Mouse (Mus musculus): ENCODE results near the gene Phf21a. TPM values are rescaled to one million over a fixed set of nuclear protein-coding genes. Genes with fewer than 3 reads are reported as not detected.

Gene Phf21a
- polyA plus RNA-seq, 1 experiment from 2014 or later: 7.3 TPM

DNA sequence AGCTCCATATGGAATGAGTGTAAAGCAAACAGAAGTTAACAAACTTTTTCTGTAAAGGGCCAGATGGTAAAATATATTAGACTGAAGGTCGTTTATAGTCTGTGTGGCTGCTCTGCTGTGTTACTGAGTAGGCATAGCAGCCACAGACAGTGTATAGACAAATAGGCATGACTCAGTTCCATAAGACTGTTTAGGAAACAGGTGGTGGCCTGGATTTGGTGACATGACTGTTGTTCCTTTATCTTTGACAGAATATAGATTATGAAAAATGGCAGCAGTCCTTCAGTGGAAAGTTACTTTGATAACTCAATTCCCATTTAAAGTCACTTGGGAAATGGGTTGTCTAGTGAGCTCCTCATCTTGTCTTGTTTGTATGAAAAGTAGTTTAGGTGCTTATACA is 132.7 kb downstream of the Phf21a start:
- DNase-seq (ENCODE audit: low spot score) (no peak), ATAC-seq (ENCODE audit: low FRiP score, low TSS enrichment) (0 out of 2 replicates have a peak, but pooled peaks have one; percentile 64)
- H3K4me2 ChIP-seq (replicated peaks; ENCODE audit: low read depth): no peak overlapping the region
- no peaks in the 10 kb centered on the region for H3K9me3 ChIP-seq (ENCODE audit: control insufficient read depth, low read length)
- TF ChIP-seq CTCF (IDR thresholded peaks at IDR 0.05; ENCODE audit: low read depth) (no peak), EP300 (optimal IDR thresholded peaks at IDR 0.05) (no peak)
- WGBS: 36% methylated on average over 1 of the region's 1 CpGs
- H3K4me1 ChIP-seq (replicated peaks; ENCODE audit: control insufficient read depth, insufficient read depth): no peaks in the 10 kb centered on the region
- no peak overlapping the region for H3K4me3 ChIP-seq (ENCODE audit: low read depth, low read length)
- H3K27ac ChIP-seq (replicated peaks): no peak overlapping the region
- H3K36me3 ChIP-seq (ENCODE audit: control insufficient read depth, insufficient read depth, low read length): peaks cover 2% of the 10 kb centered on the region; the same call in 1 of the 2 replicates
- H3K27me3 ChIP-seq (ENCODE audit: control insufficient read depth, insufficient read depth, low read length): no peaks in the 10 kb centered on the region
- H3K9ac ChIP-seq (ENCODE audit: low read length): no peak overlapping the region

DNA sequence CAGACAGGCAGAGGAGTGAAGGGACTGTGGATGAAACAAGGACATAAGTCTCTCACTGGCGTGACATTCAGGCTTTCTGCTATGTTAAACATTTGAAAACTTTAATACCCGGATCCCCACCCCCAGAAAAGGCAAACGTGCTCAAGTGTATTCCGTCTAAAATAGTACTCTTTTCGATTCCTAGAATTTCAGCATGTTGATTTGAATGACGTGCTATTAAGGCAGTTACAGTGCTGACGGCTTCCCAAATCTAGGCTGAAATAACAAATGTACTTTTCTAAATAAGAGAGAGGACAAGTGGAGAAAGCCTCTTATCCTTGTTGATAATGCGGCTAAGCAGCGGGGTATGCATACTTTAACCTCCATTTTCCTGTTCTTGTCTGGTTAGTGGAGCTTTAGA is 137.1 kb downstream of the Phf21a start:
- H3K27ac ChIP-seq (replicated peaks): no peak overlapping the region
- 81% methylated on average over 9 of the region's 9 CpGs for WGBS
- H3K9ac ChIP-seq (ENCODE audit: low read length): no peak overlapping the region
- no peaks in the 10 kb centered on the region for H3K9me3 ChIP-seq (ENCODE audit: control insufficient read depth, low read length)
- no peak overlapping the region for H3K4me3 ChIP-seq (ENCODE audit: low read depth, low read length)
- H3K4me2 ChIP-seq (replicated peaks; ENCODE audit: low read depth): no peak overlapping the region
- DNase-seq (ENCODE audit: low spot score) (no peak), ATAC-seq (ENCODE audit: low FRiP score, low TSS enrichment) (no peak)
- H3K36me3 ChIP-seq (ENCODE audit: control insufficient read depth, insufficient read depth, low read length): 0 out of 2 replicates have a peak, but pooled peaks cover 5% of the 10 kb centered on the region
- H3K27me3 ChIP-seq (ENCODE audit: control insufficient read depth, insufficient read depth, low read length): no peaks in the 10 kb centered on the region
- TF ChIP-seq CTCF (IDR thresholded peaks at IDR 0.05; ENCODE audit: low read depth) (no peak), EP300 (optimal IDR thresholded peaks at IDR 0.05) (no peak)
- H3K4me1 ChIP-seq (replicated peaks; ENCODE audit: control insufficient read depth, insufficient read depth): no peaks in the 10 kb centered on the region

DNA sequence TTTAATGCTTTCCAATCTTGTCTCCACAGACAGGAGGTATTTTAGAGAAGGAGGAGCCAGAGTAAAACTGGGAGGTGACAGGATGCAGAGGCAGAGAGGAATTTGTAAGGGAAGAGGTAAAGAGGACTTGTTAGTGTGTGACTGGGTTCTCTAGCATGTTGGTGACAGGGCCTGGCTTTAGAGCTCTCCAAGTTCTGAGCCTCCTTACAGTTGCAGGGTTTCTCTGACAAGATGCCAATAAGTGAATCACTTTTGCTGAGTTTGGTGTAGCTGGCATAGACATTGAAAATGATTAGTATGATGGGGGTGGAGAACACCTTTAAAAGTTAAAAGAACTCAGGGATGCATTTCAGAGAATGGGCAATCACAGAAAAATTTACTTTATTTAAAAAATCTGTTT is 138.8 kb downstream of the Phf21a start:
- no peak overlapping the region for H3K4me3 ChIP-seq (ENCODE audit: low read depth, low read length)
- no peaks in the 10 kb centered on the region for H3K9me3 ChIP-seq (ENCODE audit: control insufficient read depth, low read length)
- no peak overlapping the region for H3K27ac ChIP-seq (replicated peaks)
- no peak for ATAC-seq (ENCODE audit: low FRiP score, low TSS enrichment)
- no peak overlapping the region for H3K9ac ChIP-seq (ENCODE audit: low read length)
- H3K4me2 ChIP-seq (replicated peaks; ENCODE audit: low read depth): no peak overlapping the region
- H3K4me1 ChIP-seq (replicated peaks; ENCODE audit: control insufficient read depth, insufficient read depth): no peaks in the 10 kb centered on the region
- no peaks in the 10 kb centered on the region for H3K27me3 ChIP-seq (ENCODE audit: control insufficient read depth, insufficient read depth, low read length)
- no peak for DNase-seq (ENCODE audit: low spot score)
- H3K36me3 ChIP-seq (ENCODE audit: control insufficient read depth, insufficient read depth, low read length): 0 out of 2 replicates have a peak, but pooled peaks cover 5% of the 10 kb centered on the region
- no peak for TF ChIP-seq CTCF (IDR thresholded peaks at IDR 0.05; ENCODE audit: low read depth)
- TF ChIP-seq EP300 (optimal IDR thresholded peaks at IDR 0.05): no peak

DNA sequence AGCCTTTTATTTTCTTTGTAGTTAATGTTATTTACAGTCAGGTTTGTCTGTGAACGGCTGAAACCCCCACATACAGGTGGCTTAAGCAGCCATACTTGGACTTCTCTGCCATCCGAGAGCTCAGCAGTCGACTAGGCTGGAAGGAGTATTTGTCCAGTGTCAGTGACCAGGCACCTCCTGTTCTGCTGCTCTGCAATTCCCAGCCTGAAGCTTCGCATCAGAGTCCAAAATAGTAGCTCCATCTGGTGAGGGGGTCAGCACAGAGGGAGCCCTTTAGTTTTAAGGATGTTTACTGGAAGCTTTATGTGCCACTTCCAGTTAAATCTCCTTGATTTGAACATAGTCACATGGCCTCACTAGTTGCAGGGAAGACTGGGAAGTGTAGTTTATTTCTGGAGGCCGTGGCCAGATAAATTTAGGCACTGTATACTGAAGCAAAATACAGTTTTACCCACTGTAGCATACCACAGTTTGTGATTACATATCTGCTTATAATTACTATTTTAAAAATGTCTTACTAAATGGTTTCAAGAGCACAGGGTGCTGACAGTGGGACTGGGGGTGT is 141.9 kb downstream of the Phf21a start:
- no peak overlapping the region for H3K4me2 ChIP-seq (replicated peaks; ENCODE audit: low read depth)
- H3K36me3 ChIP-seq (ENCODE audit: control insufficient read depth, insufficient read depth, low read length): 0 out of 2 replicates have a peak, but pooled peaks cover 9% of the 10 kb centered on the region
- DNase-seq (ENCODE audit: low spot score): no peak
- no peaks in the 10 kb centered on the region for H3K4me1 ChIP-seq (replicated peaks; ENCODE audit: control insufficient read depth, insufficient read depth)
- H3K4me3 ChIP-seq (ENCODE audit: low read depth, low read length): no peak overlapping the region
- H3K9me3 ChIP-seq (ENCODE audit: control insufficient read depth, low read length): no peaks in the 10 kb centered on the region
- no peak overlapping the region for H3K9ac ChIP-seq (ENCODE audit: low read length)
- 92% methylated on average over 5 of the region's 5 CpGs for WGBS
- H3K27me3 ChIP-seq (ENCODE audit: control insufficient read depth, insufficient read depth, low read length): no peaks in the 10 kb centered on the region
- TF ChIP-seq CTCF (IDR thresholded peaks at IDR 0.05; ENCODE audit: low read depth): no peak
- TF ChIP-seq EP300 (optimal IDR thresholded peaks at IDR 0.05): no peak
- ATAC-seq (ENCODE audit: low FRiP score, low TSS enrichment): no peak
- no peak overlapping the region for H3K27ac ChIP-seq (replicated peaks)

DNA sequence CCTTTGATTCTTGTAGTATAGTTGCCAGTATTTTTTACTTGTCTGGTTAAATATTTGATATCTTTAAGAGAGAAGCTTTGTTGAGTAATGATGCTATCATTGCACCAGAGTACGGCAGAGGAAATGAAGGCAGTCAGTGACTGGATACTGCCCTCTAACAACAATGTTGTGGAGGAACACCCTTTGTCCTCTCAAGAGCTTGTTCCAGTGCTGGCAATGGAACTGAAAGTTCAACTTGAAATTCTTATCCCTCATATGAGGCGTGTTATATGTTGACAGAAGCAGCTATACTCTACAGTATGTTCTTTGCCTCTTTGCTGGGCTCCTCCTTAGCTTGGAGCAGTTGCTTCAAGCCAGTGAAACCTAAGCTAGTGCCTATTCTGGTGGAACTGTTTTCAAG is 147.4 kb downstream of the Phf21a start:
- TF ChIP-seq EP300 (optimal IDR thresholded peaks at IDR 0.05) (no peak), CTCF (IDR thresholded peaks at IDR 0.05; ENCODE audit: low read depth) (peak; percentile 20; the same call in 1 of the 2 replicates)
- no peak for DNase-seq (ENCODE audit: low spot score)
- Histone ChIP-seq H3K9ac (ENCODE audit: low read length) (no peak overlapping the region), H3K4me1 (replicated peaks; ENCODE audit: control insufficient read depth, insufficient read depth) (no peaks in the 10 kb centered on the region), H3K9me3 (ENCODE audit: control insufficient read depth, low read length) (no peaks in the 10 kb centered on the region), H3K4me3 (ENCODE audit: low read depth, low read length) (no peak overlapping the region), H3K27me3 (ENCODE audit: control insufficient read depth, insufficient read depth, low read length) (no peaks in the 10 kb centered on the region), H3K36me3 (ENCODE audit: control insufficient read depth, insufficient read depth, low read length) (0 out of 2 replicates have a peak, but pooled peaks cover 4% of the 10 kb centered on the region), H3K27ac (replicated peaks) (no peak overlapping the region), H3K4me2 (replicated peaks; ENCODE audit: low read depth) (no peak overlapping the region)
- 0 out of 2 replicates have a peak, but pooled peaks have one; percentile 18 for ATAC-seq (ENCODE audit: low FRiP score, low TSS enrichment)
- WGBS: 62% methylated on average over 2 of the region's 2 CpGs

DNA sequence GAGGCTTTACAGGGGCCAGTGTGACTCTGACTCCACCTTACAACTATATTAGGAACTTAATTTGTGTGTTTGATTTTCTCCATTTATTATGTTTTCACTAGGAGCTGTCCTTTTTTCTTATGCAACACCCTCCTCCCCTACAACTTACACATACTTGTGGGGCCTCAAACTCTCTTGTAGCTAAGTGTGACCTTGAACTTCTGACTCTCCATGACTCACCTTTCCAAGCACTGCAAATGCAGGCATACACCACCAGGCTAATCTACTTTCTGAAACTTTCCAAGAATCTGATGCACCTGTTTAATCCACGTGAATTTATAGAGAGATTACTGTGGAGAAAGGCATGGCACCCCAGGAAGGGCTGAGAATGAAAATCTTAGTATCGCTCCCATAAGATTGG is 147.9 kb downstream of the Phf21a start:
- no peak for ATAC-seq (ENCODE audit: low FRiP score, low TSS enrichment)
- WGBS: 91% methylated on average over 2 of the region's 2 CpGs
- Histone ChIP-seq H3K4me1 (replicated peaks; ENCODE audit: control insufficient read depth, insufficient read depth) (no peaks in the 10 kb centered on the region), H3K9ac (ENCODE audit: low read length) (no peak overlapping the region), H3K27ac (replicated peaks) (no peak overlapping the region), H3K27me3 (ENCODE audit: control insufficient read depth, insufficient read depth, low read length) (no peaks in the 10 kb centered on the region), H3K4me3 (ENCODE audit: low read depth, low read length) (no peak overlapping the region), H3K9me3 (ENCODE audit: control insufficient read depth, low read length) (no peaks in the 10 kb centered on the region), H3K4me2 (replicated peaks; ENCODE audit: low read depth) (no peak overlapping the region), H3K36me3 (ENCODE audit: control insufficient read depth, insufficient read depth, low read length) (0 out of 2 replicates have a peak, but pooled peaks cover 4% of the 10 kb centered on the region)
- no peak for DNase-seq (ENCODE audit: low spot score)
- TF ChIP-seq EP300 (optimal IDR thresholded peaks at IDR 0.05) (no peak), CTCF (IDR thresholded peaks at IDR 0.05; ENCODE audit: low read depth) (no peak)

All from stomach, postnatal 0 days (tissue).